Mouse (Mus musculus) small intestine, adult 2 months (tissue): ENCODE data around the gene Ninj2.

Experiments used
- CTCF ChIP-seq: fragments of 200-500 bp; IDR thresholded peaks from 2 replicates; pipeline ENCODE4 v1.5.1; 2012; ENCODE audit warnings: low read depth, mild to moderate bottlenecking, control low read depth, inconsistent platforms, low read length, moderate library complexity, mixed read lengths; ENCODE audit not compliant: insufficient replicate concordance, insufficient read length; ENCODE audit errors: extremely low read depth
- POLR2A ChIP-seq: fragments of 200-500 bp; IDR thresholded peaks from 2 replicates; pipeline ENCODE4 v1.6.1; 2012; ENCODE audit warnings: low read depth, mild to moderate bottlenecking, control low read depth, inconsistent platforms, low read length, moderate library complexity

GRCm38 (mm10) chr6:120150206-120150605, 57.1 kb downstream of the Ninj2 start:
- TF ChIP-seq POLR2A, result no peak
- no peak for TF ChIP-seq CTCF
